Mouse (Mus musculus): ENCODE measurements around the gene Ovgp1. TPM values are rescaled to one million over a fixed set of nuclear protein-coding genes. Genes with fewer than 3 reads are reported as not detected.
"Not testable (repeated sequence)": the region's sequence is repeated elsewhere in the genome, so short reads cannot be mapped to it uniquely, and the experiment has no call there.

Gene Ovgp1
- polyA plus RNA-seq, 3 experiments from 2014 or later: 1.4 to 4.3 (median 4.2) TPM

- ATAC-seq: no peak
Measured at GRCm38 (mm10) chr3:106000707-106001375, 27.3 kb downstream of the Ovgp1 start.

- peak; percentile 93 for ATAC-seq
Measured at GRCm38 (mm10) chr3:106001416-106002370, 28.2 kb downstream of the Ovgp1 start.

DNA sequence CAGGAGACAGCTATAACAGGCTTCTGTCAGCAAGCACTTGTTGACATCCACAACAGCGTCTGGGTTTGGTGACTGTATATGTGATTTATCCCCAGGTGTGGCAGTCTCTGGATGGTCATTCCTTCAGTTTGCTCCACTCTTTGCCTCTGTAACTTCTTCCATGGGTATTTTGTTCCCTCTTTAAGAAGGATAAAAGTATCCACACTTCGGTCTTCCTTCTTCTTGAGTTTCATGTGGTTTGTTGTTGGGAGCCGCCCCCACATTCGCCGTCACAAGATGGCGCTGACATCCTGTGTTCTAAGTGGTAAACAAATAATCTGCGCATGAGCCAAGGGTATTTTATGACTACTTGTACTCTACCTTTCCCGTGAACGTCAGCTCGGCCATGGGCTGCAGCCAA lies 29.8 kb downstream of the Ovgp1 start:
- not testable (repeated sequence) for ATAC-seq

DNA sequence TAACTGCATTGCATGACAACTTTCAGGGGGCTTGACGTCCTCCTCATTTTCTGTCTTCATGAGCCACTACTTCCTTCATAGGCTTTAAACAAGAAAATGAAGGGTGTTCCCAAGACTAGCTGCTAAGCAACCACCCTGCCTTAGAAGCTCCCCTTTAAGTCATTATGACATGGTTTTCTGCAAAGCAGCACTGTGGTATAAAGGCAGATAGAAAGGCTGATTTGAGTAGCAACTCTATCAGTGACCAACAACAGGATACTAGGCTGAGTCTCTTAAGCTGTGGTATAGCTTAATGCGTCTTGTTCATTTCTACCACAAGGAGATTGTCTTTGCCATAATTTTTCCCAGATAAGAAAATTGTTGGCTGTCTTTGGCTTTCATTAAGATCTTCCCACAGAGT lies 41.0 kb downstream of the Ovgp1 start, which contains the start of gene Pifo:
Gene Pifo (minus strand): TSS at position 101 of the 400 bp plus-strand sequence.
- no peak for ATAC-seq

- no peak for ATAC-seq
Measured at GRCm38 (mm10) chr3:106021840-106022239, 48.3 kb downstream of the Ovgp1 start.

DNA sequence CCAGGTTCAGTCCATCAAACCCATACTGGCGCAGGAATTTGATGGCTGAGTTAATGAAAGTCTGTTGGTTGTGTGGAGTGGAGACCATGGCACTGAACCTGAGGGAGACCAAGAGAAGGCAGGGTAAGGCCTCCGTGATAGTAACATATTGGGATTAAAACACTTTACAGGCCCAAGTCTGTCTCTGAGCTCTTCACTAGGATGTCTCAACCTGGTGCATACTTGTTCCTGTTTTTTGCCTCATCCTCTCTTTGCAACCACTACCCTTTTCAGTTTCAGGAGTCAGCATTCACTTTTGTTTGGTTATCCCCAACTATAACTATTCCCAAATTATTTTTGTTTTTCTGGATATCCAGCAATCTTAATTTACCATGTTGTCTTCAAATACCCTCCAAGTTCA lies 50.6 kb downstream of the Ovgp1 start:
- no peak for ATAC-seq

- ATAC-seq: no peak
Measured at GRCm38 (mm10) chr3:106032781-106033180, 59.3 kb downstream of the Ovgp1 start, which contains the start of gene Chil5. Chil5 (minus strand) TSS chr3:106032814.

Other genes with a start within 250 kb of the Ovgp1 start
- 100 to 1,000 TPM; 142 to 303 (median 166) TPM for gene Rap1a, start 172.4 kb upstream of the Ovgp1 start, polyA plus RNA-seq (2017; shearing (Covaris generic))
- gene Adora3, start 102.9 kb upstream of the Ovgp1 start, polyA plus RNA-seq (2017; shearing (Covaris generic)): under 1 TPM in 2 of 3 experiments, not detected in 1; 0.26 to 0.39 TPM
- gene Tmigd3, start 102.8 kb upstream of the Ovgp1 start, polyA plus RNA-seq (2017; shearing (Covaris generic)): not detected
- 1 to 10 TPM in 2 of 3 experiments, not detected in 1; 1.3 to 1.8 TPM for gene I830077J02Rik, start 41.0 kb upstream of the Ovgp1 start, polyA plus RNA-seq (2017; shearing (Covaris generic))
- gene Wdr77, start 14.3 kb upstream of the Ovgp1 start, polyA plus RNA-seq (2017; shearing (Covaris generic)): 10 to 100 TPM; 43.7 to 76.5 (median 68.7) TPM
- gene Atp5f1, start 13.6 kb upstream of the Ovgp1 start, polyA plus RNA-seq (2017; shearing (Covaris generic)): 100 to 1,000 TPM; 356 to 533 (median 366) TPM
- gene Pifo, start 40.9 kb downstream of the Ovgp1 start, polyA plus RNA-seq (2017; shearing (Covaris generic)): under 1 TPM; 0.38 to 0.88 (median 0.83) TPM
- 1 to 10 TPM; 2.5 to 8.1 (median 7.1) TPM for gene Chil5, start 59.1 kb downstream of the Ovgp1 start, polyA plus RNA-seq (2017; shearing (Covaris generic))
- under 1 TPM in 2 of 3 experiments, not detected in 1; 0.29 to 0.64 TPM for gene Chia1, start 139.5 kb downstream of the Ovgp1 start, polyA plus RNA-seq (2017; shearing (Covaris generic))
- gene Chil3, start 193.9 kb downstream of the Ovgp1 start, polyA plus RNA-seq (2017; shearing (Covaris generic)): not detected
- not detected for gene Chil4, start 245.8 kb downstream of the Ovgp1 start, polyA plus RNA-seq (2017; shearing (Covaris generic))